Mouse (Mus musculus) thymus, postnatal 14 days (tissue): ENCODE measurements around the gene Fam72a.
A peak's percentile ranks its signal among the peaks of the same experiment; 100 is the strongest.

Experiments used
- DNase-seq: peaks from one replicate; pipeline ENCODE4 v3.0.0; 2021

Gene Fam72a

DNA sequence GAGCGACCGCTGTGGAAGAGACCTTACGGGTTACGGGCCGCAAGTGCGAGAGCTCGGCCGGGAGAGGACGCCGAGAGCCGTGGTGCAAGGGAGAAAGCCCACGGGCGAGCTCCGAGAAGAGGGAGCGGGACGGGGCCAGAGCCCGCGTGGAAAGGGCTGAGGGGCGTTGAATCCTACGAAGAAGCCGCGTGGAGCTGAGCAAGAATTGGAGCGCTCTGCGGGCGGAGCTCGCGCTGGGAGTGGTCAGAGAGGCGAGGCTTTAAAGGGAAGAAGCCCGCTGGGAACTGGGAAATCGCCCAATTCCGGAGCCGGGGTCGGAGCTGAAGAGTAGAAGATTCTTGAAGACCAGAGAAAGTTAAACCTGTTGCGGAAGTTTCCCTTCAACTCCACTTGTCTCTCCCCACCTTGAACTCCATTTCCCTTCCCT is 391 bp downstream of the Fam72a start:
- DNase-seq = no peak

DNA sequence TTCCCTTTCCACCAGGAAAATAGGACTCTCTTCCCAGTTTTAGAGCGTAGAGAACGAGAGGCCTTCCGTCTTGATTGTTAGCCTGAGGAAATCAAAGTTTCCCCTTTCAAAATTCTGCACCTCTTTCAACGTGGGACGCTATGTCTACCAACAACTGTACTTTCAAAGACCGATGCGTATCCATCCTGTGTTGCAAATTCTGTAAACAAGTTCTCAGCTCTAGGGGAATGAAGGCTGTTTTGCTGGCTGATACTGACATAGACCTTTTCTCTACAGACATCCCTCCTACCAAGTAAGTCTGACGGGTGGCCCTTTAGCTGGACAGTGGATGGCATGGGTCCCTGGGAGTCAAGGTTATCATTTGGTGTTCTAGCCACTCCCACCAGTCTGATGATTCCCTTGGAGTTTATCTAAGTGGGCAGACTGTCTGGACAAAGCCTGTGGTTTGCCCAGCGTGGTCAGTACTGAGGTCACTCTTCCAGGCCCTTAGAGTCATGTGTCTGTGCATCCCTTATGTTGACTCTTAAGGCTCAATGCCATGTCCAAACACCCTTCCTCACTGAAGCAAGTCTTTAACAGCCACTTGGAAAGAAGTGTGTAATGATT is 961 bp downstream of the Fam72a start:
- DNase-seq = no peak

DNA sequence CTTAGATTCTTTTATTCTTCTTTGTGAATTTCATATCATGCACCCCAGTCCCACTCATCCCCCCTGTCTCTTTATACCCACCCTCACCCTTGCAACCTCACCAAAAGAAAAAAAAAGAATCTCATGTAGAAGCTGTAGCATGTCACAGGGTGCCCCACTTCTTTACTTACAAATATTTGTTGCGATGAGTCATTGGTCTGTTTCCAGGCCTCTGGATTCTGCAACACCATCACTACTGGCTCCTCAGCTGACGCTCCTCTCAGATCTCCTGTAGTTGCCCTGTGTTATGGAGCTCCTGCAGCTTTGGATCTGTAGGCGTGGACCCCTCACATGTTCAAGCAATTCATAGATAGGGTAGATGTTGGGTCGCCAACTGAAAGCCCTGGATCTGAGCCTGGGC is 12.1 kb downstream of the Fam72a start:
- DNase-seq = no peak

DNA sequence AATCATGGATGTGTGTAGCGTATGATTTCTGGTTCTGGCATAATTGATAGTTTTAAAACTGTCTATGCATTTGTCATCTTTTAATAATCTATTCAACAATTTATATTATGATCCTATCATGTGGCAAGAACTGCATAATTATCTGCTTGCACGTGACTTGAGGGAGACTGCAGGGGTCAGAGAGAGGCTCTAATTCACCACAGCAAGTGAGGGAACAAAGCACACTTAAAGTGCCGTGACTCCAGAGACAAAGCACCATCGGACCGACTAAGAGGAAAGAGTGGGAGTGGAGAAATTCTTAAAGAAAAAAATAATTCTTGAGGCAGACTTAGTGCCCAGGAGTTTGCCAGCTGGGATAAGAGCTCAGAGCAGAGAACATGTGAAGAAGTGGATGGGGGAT is 13.1 kb downstream of the Fam72a start:
- no peak for DNase-seq

DNA sequence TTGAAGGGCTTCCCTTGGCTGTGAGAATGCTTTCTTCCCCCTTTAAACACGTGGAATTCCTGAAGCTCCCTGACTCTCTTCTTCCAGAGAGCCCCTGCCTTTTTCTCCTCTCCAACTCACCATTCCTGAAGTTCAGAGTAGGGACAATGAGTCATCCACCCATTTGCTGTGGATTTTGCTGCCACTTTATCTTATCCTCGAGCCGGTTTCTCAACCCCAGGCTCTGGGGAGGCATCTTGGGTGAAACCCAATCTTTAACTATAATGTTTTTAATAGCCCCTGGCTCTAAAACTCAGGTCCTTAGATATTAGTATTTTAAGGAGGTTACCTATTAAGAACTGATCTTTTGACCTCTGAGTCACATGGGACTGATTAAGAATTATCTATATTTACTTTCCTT is 13.7 kb downstream of the Fam72a start:
- no peak for DNase-seq

DNA sequence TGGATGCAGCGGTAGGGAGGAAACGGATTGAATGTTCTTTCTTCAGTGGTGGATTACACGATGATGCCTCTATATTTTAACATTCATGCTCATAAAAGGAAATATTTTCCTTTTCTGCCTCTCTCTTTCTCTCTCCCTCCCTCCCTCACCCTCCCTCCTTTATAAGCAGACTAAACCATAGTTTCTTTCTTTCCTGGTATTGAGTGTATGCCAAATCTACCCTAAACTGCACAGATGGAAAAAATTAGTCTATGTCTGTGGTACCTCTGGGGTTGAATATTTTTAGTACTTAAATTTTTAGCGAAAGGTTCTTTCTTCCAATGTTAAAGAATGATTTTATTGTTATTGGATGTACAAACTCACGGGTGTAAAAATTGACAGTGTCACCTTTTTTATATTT is 14.2 kb downstream of the Fam72a start:
- no peak for DNase-seq

DNA sequence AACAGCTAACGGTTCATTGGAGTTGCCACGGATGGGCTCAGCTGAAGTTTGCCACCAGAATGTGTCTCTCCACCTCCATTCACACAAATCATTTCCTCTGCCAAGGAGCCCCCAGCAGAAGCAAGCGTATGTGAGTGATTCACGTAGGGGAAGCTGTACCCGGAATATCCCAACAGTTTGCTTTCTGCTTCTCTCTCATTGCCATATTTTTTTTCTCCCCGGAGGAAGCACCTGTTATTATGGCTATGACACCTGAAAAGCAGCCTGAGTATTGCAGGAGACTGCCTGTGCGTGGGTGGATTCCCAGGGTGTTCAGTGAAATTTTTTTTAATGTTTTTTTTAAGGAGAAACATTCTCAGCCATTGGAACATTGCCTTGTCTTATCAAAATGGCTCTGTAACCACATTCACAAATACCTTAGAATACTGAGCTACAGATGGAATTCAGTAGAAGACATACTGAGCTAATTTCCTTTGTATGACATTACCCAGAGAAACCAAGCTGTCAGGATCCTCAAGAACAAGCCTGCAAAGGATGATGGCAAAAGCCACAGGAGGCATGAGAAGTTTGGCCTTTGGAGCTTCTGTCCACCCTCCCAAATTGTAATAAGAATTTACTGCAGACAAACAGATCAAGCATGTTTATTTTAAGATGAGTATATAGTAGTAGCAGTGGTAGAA is 16.3 kb downstream of the Fam72a start:
- no peak for DNase-seq

DNA sequence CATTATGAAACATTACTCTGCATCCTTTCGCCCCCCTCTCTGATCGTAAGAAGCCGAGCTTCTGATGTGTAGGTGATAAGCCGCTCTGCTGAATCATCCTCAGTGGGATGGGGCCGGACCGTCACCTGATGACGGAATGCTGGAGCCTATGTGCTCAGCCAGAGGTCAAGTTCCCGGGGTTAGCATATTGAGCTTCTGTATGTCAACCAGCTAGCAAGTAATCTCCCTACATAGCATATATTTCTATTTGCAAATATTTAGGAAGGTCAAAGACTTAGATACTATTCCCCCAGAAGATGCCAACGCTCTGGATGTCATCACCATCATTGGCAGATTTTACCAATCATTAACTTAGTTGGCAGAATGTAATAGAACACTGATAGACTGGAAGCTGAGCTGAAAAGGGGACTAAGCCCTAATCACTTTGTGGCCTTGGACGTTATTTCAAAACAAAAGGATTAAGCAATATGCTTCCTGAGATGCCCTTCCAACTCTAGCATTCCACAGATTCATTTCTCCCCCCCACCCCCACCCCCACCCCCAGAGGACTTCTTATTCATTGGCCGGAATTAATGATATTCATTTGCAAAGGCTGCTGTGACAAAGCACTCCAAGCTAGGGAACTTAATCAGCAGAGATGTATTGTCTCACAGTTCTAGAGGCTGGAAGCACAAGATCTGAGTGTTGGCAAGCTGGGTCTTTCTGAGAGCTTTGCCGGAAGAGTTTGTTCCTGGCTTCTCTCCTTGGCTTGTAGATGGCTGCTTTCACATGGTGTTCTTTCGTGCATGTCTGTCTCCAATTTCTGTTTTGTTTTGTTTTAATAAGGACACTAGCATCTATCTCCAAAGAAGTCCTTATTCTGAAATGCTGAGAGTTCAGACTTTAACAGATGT is 19.3 kb downstream of the Fam72a start:
- no peak for DNase-seq

DNA sequence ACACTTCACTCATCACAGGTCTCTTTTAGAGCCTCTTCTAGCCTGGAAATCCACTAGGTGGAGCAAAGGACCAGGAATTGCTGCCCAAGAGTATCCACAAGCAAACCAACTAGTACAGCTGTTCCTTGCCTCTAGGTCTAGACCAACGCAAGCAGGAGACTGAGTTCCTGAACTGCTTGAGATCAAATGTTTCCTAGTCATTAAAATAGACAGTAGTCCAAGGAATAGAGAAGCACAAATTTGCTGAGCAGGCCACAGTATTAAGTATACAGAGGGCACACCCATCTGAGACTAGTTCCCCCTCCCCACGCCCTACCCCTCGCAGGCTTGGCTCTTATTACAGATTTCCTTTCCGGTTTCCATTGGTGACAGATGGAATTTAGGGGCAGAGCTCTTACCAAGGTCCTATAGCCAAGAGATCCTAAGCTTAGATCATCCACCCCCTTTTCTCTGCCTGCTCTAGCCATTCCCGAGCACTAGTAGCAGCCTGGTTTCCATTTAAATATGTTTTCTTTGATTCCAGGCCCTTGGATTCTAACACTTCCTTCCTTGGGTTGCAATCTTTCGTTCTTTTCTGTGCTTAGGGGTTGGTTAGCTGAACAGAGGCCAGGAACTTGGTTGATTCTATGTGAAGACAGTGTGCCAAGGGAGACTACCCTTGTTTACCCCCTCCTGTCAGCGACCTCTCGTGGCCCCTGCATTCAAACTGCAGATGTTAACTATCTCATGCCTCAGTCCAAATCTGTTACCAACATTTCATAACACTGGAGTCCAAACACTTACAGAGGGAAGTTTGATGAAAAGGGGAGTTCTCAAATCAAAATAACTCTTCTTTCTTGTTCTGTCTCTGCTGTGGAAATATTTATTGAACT is 21.0 kb downstream of the Fam72a start:
- DNase-seq = peak; percentile 23

DNA sequence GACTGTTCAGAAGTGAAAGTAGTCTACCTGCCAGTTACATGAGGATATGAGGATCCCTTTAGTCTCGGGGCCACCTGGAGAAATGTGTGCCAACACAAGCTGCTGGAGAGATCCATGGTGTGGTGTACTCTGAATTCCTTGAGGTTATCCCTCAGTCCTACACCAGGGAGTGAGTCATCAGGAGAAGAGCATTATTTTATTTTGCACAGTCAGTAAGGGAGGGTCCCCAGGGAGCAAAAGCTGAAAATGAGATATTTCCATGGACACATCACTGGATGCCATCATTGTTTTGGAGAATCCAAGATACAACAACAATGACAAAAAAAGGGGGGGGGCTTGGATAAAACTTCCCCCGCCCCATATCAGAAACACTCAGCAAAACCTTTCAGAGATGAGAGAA is 24.3 kb downstream of the Fam72a start:
- no peak for DNase-seq

DNA sequence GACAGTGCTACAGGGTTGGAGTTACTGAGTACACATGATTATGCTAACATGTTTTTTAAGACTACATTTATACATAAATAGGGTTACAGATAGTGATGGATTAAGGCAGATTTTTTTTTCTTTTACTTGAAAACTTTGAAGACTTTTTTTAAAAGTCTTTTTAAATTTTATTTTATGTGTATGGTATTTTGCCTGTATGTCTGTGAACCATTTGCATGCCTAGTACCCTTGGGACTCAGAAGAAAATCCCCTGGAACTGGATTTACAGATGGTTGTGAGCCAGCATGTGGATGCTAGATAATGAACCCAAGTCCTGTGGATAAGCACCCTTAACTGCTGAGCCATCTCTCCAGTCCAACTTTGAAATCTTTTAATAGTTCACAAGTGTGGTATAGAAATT is 25.7 kb downstream of the Fam72a start:
- no peak for DNase-seq

DNA sequence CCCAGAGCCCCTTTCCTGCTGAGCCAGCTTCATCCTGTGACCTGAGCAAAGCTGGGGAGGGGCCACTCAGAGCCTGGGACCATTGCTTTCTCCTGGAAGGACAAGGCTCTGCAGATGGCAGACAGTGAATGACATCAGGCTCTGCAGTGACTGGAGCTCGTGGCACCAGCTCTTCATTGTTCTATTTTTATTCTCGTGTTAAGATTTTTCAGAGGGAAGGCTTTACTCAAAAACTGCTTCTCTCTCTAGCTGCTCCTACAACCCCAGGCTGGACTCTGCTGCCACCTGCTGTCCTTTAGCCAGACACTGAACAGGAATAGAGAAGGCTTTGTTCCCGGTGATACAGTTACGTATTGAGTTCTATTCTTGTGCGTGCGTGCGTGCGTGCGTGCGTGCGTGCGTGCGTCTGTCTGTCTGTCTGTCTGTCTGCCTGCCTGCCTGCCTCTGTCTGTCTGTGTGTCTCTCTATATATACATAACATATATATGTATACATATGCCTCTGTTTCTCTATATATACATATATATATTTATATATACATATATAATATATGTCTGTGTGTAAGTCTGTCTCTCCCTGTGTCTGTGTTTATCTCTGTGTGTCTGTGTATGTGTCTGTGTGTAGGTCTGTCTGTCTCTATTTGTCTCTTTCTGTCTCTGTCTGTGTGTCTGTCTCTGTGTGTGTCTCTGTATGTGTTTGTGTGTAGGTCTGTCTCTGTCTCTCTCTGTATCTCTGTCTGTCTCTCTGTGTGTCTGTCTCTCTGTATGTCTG is 27.5 kb downstream of the Fam72a start:
- peak; percentile 83 for DNase-seq

DNA sequence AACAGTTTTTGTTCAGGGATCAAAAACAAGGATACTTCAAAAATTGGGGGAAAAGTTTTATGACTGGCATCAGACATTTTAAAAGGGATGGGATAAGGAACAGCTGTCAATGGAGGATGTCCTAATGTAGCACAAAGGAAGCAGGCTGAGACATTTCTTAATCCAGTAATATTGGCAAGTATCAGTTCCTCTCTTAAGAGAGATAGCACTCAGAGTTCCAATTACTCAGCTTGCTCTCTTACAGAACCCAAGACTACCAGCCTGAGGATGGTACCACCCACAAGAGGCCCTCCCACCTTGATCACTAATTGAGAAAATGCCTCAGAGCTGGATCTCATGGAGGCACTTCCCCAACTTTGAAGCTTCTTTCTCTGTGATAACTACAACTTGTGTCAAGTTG is 32.8 kb downstream of the Fam72a start:
- DNase-seq = no peak

DNA sequence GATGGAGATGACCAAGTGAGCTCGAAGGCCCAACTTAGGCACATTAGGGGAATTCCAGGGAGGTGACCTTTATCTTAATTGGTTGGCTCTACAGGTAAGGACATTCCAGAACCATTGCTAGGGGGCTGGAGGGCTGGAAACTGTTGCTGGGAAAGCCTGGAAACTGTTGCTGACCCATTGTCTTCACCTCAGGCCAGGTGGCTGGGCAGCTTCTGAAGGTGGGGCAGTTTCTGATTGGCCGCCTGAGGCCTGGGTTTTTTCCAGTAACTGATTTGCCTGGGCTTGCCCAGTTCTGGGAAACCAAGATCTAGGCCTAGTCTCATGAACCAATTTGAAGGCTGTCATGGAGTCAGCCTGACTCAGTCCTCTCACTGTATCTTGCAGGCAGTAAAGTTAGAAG is 34.4 kb downstream of the Fam72a start:
- DNase-seq = no peak

DNA sequence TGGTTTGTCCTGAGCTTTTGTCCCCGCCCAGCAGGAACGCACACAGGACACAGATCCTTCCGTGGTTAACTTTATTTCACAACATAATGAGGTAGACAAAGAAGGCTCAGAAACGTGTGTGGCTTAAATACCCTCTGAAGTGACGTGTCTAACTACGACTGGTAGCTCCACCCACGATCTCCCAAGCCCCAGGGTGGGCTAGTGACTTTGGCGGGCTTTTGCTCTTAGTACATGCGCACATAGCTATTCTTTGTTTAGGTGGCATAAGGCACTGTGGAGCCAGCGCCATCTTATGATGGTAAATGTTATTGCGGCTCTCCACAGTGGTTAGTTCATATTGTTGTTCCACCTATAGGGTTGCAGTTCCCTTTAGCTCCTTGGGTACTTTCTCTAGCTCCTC is 38.4 kb downstream of the Fam72a start:
- DNase-seq = peak; percentile 73

DNA sequence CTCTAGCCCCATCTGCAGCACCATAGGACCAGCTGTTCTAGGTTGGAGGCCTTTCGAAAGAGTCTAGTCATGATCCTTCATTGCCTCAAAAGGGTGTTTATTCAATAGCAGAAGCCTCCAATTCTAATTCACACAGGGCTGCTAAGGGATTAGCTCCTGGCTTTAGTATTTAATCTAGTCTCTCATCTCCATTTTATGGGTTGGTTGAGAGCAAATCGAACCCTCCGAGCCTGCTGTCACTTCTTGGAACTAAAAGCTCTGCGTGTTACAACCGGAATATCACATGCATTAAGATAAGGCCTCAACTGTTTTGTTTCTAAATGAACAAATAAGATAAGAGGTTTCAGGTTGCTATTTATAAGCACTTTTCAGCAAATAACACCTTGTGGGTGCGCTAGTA is 42.0 kb downstream of the Fam72a start:
- DNase-seq = no peak

DNA sequence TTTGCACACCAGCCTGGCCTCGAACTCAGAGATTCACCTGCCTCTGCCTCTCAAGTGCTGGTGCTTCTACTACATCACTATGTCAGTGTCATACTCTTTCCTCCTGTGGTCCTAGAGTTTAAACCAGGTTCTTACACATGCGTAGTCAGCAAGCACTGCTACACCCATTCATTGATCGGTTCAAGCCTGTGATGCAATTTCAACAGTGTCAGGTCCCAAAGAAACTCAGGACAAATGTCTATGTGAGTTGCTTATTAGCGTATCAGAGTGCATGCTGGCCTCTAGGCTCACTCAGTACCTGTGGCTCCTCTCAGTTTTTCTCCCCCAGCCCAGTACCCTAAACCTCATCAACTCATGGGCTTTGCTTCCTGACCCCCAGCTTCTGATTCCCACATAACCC is 42.7 kb downstream of the Fam72a start:
- no peak for DNase-seq

DNA sequence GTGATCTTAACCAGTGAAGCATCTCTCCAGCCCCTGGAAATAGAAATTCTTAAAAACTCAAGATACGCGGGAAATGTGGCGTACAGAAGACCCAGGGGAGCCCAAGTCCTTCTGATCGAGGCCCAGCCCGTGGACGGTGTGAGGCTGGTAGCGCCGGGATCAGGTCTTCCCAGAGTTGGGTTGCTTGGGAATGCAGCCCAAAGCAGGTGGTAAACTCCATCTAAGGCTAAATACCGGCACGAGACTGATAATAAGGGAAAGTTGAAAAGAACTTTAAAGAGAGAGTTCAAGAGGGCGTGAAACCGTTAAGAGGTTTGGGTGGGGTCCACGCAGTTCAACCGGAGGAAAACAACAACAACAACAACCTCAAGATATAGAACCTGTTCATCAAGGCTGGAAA is 46.0 kb downstream of the Fam72a start:
- peak; percentile 16 for DNase-seq

DNA sequence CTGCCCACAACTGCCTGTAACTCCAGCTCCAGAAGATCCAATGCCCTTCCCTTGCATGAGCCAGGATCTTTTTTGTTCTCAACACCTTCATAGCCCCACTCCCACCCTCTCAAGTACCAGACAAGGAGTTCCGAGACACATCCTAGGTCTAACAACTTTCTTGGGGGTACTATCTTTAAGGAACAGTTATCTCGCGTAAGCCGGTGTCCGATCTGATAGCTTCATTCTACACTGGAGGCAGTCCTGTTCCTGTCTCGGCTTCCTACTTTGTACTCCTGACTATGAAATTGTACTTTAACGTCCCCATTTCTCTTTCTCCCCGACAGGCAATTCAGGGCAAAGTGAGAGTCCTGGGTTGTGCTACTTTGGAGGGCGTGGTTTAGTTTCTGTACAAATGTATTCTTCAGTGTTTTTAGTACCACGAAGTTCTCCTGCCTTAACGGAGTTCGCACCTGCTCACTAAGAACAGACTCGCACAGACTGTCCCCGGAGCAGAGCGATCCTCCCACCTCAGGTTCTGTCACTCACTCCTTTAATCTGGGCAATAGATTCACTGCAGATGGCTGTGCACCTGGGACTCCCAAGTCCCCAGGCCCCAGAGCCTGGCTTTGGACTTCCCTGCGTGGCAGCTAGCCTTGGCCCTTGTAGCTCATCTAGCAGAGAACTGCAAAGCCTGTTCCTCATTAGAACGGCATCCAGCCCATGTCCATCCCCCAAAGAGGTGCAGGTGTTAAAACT is 51.4 kb downstream of the Fam72a start:
- DNase-seq = peak; percentile 25

DNA sequence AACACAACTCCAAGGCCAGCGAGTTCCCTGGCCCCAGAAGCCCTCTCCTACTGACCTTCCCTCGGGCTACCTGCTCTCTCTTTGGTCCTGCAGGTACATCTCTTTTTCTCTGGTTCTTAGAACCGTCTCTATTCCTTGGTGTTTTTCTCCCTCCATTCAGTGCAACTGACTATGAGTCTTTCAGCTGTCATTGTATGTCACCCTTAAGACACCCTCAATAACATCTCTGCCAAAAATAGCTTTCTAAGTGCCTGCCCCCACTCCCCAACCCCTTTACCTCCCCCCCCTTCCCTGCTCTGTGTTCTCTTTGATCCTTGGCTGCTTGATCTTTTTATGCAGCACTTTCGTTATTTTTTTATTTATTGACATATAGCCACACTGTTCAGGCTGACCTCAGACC is 52.7 kb downstream of the Fam72a start:
- DNase-seq = no peak

DNA sequence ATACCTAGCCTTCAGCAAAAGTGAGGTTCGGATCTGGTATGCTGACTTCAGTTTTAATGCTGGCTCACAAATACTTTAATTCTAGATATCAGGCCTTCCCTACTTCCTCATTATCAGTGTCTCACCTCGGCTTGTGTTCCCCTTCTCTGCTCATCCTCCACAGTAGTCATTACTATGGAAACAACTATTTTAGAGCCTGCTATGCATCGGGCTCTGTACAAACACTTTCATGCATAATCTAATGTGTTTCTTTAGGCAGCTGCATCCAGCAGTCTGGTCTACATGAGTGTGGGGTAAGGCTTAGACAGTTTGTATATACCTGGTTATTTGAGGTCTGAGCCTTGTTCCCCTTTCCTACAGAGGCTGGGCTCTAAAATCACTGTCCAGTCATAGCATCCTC is 55.9 kb downstream of the Fam72a start:
- no peak for DNase-seq

DNA sequence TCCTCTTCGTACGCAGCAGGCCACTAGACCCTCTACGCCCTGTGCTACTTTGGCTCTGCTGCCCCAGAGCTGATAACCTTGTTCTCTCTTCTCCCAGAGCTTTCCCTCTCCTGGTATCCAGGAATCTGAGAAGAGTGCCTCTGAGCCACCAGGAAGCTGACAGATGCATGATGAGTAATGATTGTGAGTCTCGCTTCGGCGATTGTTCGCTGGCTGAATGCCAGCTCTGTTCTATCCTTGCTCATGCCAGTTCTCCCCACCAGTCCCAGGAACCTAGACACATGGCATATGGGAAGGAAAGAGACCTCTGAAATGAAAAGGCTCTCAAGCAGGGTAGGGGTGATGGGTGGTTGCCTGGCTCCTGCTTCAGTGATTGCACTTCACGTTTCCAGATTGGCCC is 59.1 kb downstream of the Fam72a start:
- no peak for DNase-seq
